Mouse (Mus musculus): ENCODE results near the gene Olfr764-ps1.
"Not testable (repeated sequence)": the region's sequence is repeated elsewhere in the genome, so short reads cannot be mapped to it uniquely, and the experiment has no call there.

Gene Olfr764-ps1

GRCm38 (mm10) chr10:129039796-129040195 lies at the start of gene Olfr764-ps1:
TSS of gene Olfr764-ps1 (minus strand) at chr10:129039896.
- no peak for DNase-seq

GRCm38 (mm10) chr10:129082810-129083209 lies 43.1 kb upstream of the Olfr764-ps1 start, which contains the start of gene Olfr767:
TSS of gene Olfr767 (minus strand) at chr10:129082910.
- not testable (repeated sequence) for DNase-seq

- no peak for DNase-seq
Measured at GRCm38 (mm10) chr10:129068877-129069276, 29.2 kb upstream of the Olfr764-ps1 start, which contains the start of gene Olfr766-ps1. TSS of gene Olfr766-ps1 (minus strand) at chr10:129068977.

GRCm38 (mm10) chr10:129049898-129050297 lies 10.2 kb upstream of the Olfr764-ps1 start, which contains the start of gene Olfr765:
TSS of gene Olfr765 (minus strand) at chr10:129049998.
- not testable (repeated sequence) for DNase-seq

- DNase-seq = no peak
Measured at GRCm38 (mm10) chr10:129028343-129028742, 11.4 kb downstream of the Olfr764-ps1 start.

GRCm38 (mm10) chr10:129026018-129026662 lies 13.6 kb downstream of the Olfr764-ps1 start:
- DNase-seq = peak; percentile 36

- DNase-seq = no peak
Measured at GRCm38 (mm10) chr10:129023319-129023718, 16.4 kb downstream of the Olfr764-ps1 start.

- DNase-seq = no peak
Measured at GRCm38 (mm10) chr10:129014477-129014876, 25.2 kb downstream of the Olfr764-ps1 start.

GRCm38 (mm10) chr10:129011511-129011910 lies 28.2 kb downstream of the Olfr764-ps1 start:
- DNase-seq = not testable (repeated sequence)

GRCm38 (mm10) chr10:129010288-129010841 lies 29.3 kb downstream of the Olfr764-ps1 start, which contains the start of gene Olfr763:
TSS of gene Olfr763 (plus strand) at chr10:129010791.
- no peak for DNase-seq

GRCm38 (mm10) chr10:129004032-129004920 lies 35.4 kb downstream of the Olfr764-ps1 start:
- no peak for DNase-seq

- DNase-seq = no peak
Measured at GRCm38 (mm10) chr10:128996523-128997040, 43.1 kb downstream of the Olfr764-ps1 start.

- no peak for DNase-seq
Measured at GRCm38 (mm10) chr10:128995796-128996195, 43.9 kb downstream of the Olfr764-ps1 start.

GRCm38 (mm10) chr10:128990994-128991393 lies 48.7 kb downstream of the Olfr764-ps1 start:
- peak; percentile 61 for DNase-seq

- peak; percentile 8 for DNase-seq
Measured at GRCm38 (mm10) chr10:128990129-128990850, 49.4 kb downstream of the Olfr764-ps1 start.

GRCm38 (mm10) chr10:128989131-128989530 lies 50.6 kb downstream of the Olfr764-ps1 start, which contains the start of gene Olfr9:
TSS of gene Olfr9 (plus strand) at chr10:128989431.
- not testable (repeated sequence) for DNase-seq
